Mouse (Mus musculus): Measurements from ENCODE around the gene Uckl1. TPM values are rescaled to one million over a fixed set of nuclear protein-coding genes. Genes with fewer than 3 reads are reported as not detected.

Uckl1 gene
- total RNA-seq, 2 experiments from 2014 or later: 24.8 to 27.3 TPM

- intact Hi-C loops (cut with DNase I): no loop called here
- DNase-seq: no peak
Measured at GRCm38 (mm10) chr2:181576613-181577012, 8.1 kb downstream of the Uckl1 start.

- intact Hi-C loops (cut with DNase I): loop anchor here (5.0 kb wide), 1 partner anchor 38 kb away; no protein-coding TSS in a partner anchor
- no peak for DNase-seq
Measured at GRCm38 (mm10) chr2:181574921-181575545, 9.7 kb downstream of the Uckl1 start.

GRCm38 (mm10) chr2:181573961-181574360 is 10.7 kb downstream of the Uckl1 start:
- no peak for DNase-seq
- intact Hi-C loops (cut with DNase I): loop anchor here (5.0 kb wide), 1 partner anchor 37 kb away; no protein-coding TSS in a partner anchor

GRCm38 (mm10) chr2:181572921-181573920 is 11.5 kb downstream of the Uckl1 start:
- intact Hi-C loops (cut with DNase I): loop anchor here (5.0 kb wide), 1 partner anchor 36 kb away; no protein-coding TSS in a partner anchor
- DNase-seq: no peak

GRCm38 (mm10) chr2:181571941-181572670 is 12.6 kb downstream of the Uckl1 start:
- intact Hi-C loops (cut with DNase I): loop anchor here (5.0 kb wide), 1 partner anchor 35 kb away; no protein-coding TSS in a partner anchor
- no peak for DNase-seq

GRCm38 (mm10) chr2:181570921-181571595 is 13.6 kb downstream of the Uckl1 start:
- intact Hi-C loops (cut with DNase I): loop anchor here (5.0 kb wide), 1 partner anchor 34 kb away; no protein-coding TSS in a partner anchor
- no peak for DNase-seq

GRCm38 (mm10) chr2:181570375-181570774 is 14.3 kb downstream of the Uckl1 start:
- intact Hi-C loops (cut with DNase I): loop anchor here (5.0 kb wide), 1 partner anchor 33 kb away; no protein-coding TSS in a partner anchor
- DNase-seq: no peak

GRCm38 (mm10) chr2:181569856-181570255 is 14.8 kb downstream of the Uckl1 start:
- DNase-seq: no peak
- intact Hi-C loops (cut with DNase I): loop anchor here (5.0 kb wide), 3 partner anchors 33 to 158 kb away; partner anchors contain the start of gene Dnajc5

GRCm38 (mm10) chr2:181568272-181569008 is 16.3 kb downstream of the Uckl1 start:
- intact Hi-C loops (cut with DNase I): loop anchor here (5.0 kb wide), 2 partner anchors 46 to 156 kb away; partner anchors contain the start of gene Dnajc5
- DNase-seq: no peak

GRCm38 (mm10) chr2:181567338-181567737 is 17.4 kb downstream of the Uckl1 start:
- intact Hi-C loops (cut with DNase I): loop anchor here (5.0 kb wide), 2 partner anchors 45 to 155 kb away; partner anchors contain the start of gene Dnajc5
- DNase-seq: no peak

- intact Hi-C loops (cut with DNase I): no loop called here
Measured at GRCm38 (mm10) chr2:181553772-181554171, 30.9 kb downstream of the Uckl1 start.

GRCm38 (mm10) chr2:181550233-181550632 is 34.5 kb downstream of the Uckl1 start:
- intact Hi-C loops (cut with DNase I): no loop called here
- no peak for DNase-seq

More at GRCm38 (mm10) chr2:181553772-181554171, 30.9 kb downstream of the Uckl1 start:
- no peak for DNase-seq

GRCm38 (mm10) chr2:181548682-181549081 is 36.0 kb downstream of the Uckl1 start:
- intact Hi-C loops (cut with DNase I): no loop called here
- DNase-seq: no peak

- no peak for DNase-seq
- intact Hi-C loops (cut with DNase I): no loop called here
Measured at GRCm38 (mm10) chr2:181548227-181548626, 36.5 kb downstream of the Uckl1 start.

GRCm38 (mm10) chr2:181546142-181546541 is 38.5 kb downstream of the Uckl1 start:
- no peak for DNase-seq
- intact Hi-C loops (cut with DNase I): no loop called here

- DNase-seq: no peak
- intact Hi-C loops (cut with DNase I): no loop called here
Measured at GRCm38 (mm10) chr2:181541761-181542380, 42.8 kb downstream of the Uckl1 start.

GRCm38 (mm10) chr2:181537444-181538047 is 47.1 kb downstream of the Uckl1 start:
- intact Hi-C loops (cut with DNase I): loop anchor here (5.0 kb wide), 1 partner anchor 35 kb away; no protein-coding TSS in a partner anchor
- no peak for DNase-seq

- intact Hi-C loops (cut with DNase I): loop anchor here (5.0 kb wide), 1 partner anchor 36 kb away; no protein-coding TSS in a partner anchor
- DNase-seq: no peak
Measured at GRCm38 (mm10) chr2:181536410-181536809, 48.3 kb downstream of the Uckl1 start.
